Mouse (Mus musculus): Measurements from ENCODE around the gene Gm49384. TPM values are rescaled to one million over a fixed set of nuclear protein-coding genes. Genes with fewer than 3 reads are reported as not detected.

Gene Gm49384
- polyA plus RNA-seq (2016; fragmentation: Nextera tagmentation; extraction: Ambion mirVana): 23.9 and 25.6 TPM in 2 replicates

DNA sequence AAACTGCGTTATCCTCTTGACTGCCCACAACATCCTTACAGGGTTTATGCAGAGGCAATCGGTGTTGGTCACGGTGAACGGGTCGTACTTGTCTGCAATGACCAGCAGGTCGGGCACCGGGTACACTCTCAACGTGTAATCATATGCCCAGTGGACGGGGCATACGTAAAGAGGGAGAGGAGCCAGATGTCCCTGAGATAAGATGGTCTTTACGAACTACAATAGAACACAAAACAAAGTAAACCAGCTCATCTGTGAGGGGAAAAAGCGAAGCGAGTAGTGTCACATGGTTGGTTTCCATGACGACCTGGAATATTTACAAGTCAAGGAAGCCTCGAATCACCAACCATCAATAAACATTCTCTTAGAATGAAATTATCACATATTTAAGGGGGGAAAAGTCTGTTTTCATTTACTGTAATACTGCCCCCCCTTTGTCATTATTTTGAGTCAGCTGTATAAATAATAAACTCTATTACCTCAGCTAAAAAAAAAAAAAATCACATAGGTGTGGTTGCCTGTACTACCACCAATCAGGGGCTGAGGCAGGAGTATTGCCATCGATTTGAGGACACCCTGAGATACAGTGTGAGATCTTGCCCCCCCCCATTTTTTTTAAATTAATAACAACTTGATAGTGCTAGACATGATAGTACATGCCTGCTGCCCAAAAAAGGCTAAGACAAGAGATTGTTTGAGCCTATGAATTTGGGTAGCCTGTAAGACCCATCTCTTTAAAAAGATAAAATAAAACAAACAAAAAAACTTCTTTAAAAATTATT lies at the start of gene Gm49384:
Gm49384 (minus strand) TSS at position 216 of the 782 bp plus-strand sequence.
- H3K27ac ChIP-seq (replicated peaks): no peak within 1 kb of the TSS
- 0 out of 2 replicates have a peak, but pooled peaks have one; percentile 27 for ATAC-seq (ENCODE audit: low FRiP score, low read depth)
- H3K27me3 ChIP-seq: no peaks in the 10 kb centered on the region
- H3K9ac ChIP-seq (replicated peaks): no peak within 1 kb of the TSS
- no peak within 1 kb of the TSS for H3K4me2 ChIP-seq (replicated peaks)
- H3K4me1 ChIP-seq: peaks cover under 1% of the 10 kb centered on the region
- no peak within 1 kb of the TSS for H3K4me3 ChIP-seq
- no peaks in the 10 kb centered on the region for H3K9me3 ChIP-seq
- 71% methylated on average over 16 of the region's 16 CpGs for WGBS
- H3K36me3 ChIP-seq: peaks cover 29% of the 10 kb centered on the region

DNA sequence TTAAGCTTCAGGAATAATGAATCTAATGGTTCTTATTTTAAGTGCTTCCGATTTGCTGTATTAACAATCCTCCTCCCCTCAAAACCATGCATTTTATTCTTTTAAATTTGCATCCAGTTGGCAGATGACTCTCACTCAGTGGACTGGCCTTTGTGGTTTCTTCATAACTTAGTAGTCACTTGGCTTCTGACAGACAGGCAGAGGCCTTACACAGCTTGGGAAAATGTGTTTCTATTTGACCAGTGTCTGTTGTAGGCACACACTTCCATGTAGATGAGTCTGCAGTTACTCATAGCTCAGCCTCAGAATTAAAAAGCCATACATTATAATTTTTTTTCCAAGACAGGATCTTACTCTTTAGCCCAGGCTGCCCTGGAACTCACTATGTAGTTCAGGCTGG lies 49.7 kb upstream of the Gm49384 start:
- WGBS: 93% methylated on average over 1 of the region's 1 CpGs
- Histone ChIP-seq H3K4me2 (replicated peaks) (no peak overlapping the region), H3K4me1 (no peaks in the 10 kb centered on the region), H3K27me3 (no peaks in the 10 kb centered on the region), H3K36me3 (no peaks in the 10 kb centered on the region), H3K4me3 (no peak overlapping the region), H3K9me3 (no peaks in the 10 kb centered on the region), H3K9ac (replicated peaks) (no peak overlapping the region), H3K27ac (replicated peaks) (no peak overlapping the region)
- no peak for ATAC-seq (ENCODE audit: low FRiP score, low read depth)

DNA sequence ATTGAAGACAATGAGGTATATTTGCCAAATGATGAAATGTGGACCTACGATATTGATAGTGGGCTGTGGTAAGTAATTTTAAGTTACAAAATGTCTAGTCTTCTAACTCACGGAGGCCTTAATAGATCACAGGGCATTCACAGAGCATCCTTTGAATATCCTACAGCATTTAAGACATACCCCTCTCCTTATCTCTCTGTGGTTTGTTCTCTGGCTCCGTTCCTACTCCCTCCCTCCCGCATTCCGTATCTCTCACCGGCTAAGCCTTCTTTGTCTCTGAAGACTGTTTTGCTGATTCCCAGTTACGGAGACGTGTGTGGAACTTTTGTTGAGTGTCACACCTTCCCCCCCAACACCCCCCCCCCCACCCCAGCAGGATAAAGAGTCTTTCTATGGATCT lies 46.7 kb upstream of the Gm49384 start:
- H3K27ac ChIP-seq (replicated peaks): no peak overlapping the region
- no peak for ATAC-seq (ENCODE audit: low FRiP score, low read depth)
- H3K9ac ChIP-seq (replicated peaks): no peak overlapping the region
- H3K36me3 ChIP-seq: no peaks in the 10 kb centered on the region
- no peaks in the 10 kb centered on the region for H3K27me3 ChIP-seq
- 84% methylated on average over 8 of the region's 8 CpGs for WGBS
- H3K4me1 ChIP-seq: no peaks in the 10 kb centered on the region
- H3K9me3 ChIP-seq: no peaks in the 10 kb centered on the region
- no peak overlapping the region for H3K4me2 ChIP-seq (replicated peaks)
- no peak overlapping the region for H3K4me3 ChIP-seq

DNA sequence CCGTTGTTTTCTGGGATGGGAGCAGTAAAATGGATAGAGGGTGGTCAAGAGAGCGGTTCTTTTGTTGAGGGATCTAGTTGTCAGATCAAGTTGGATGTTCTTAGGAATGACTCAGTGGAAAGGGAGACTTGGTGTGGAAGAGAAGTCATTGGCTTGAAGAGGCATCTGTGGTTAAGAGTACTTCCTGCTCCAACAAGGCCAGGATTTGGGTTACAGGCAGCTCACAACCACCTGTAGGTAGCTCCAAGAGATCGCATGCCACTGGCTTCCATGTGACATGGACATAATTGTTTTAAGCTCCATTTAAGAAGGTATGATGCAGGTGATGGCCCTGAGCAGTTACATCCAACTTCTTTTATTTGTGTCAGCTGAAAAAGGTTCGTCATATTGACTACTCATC lies 45.7 kb upstream of the Gm49384 start:
- H3K27ac ChIP-seq (replicated peaks): no peak overlapping the region
- H3K9me3 ChIP-seq: no peaks in the 10 kb centered on the region
- no peaks in the 10 kb centered on the region for H3K36me3 ChIP-seq
- no peaks in the 10 kb centered on the region for H3K27me3 ChIP-seq
- no peak for ATAC-seq (ENCODE audit: low FRiP score, low read depth)
- H3K4me2 ChIP-seq (replicated peaks): no peak overlapping the region
- no peak overlapping the region for H3K9ac ChIP-seq (replicated peaks)
- no peak overlapping the region for H3K4me3 ChIP-seq
- H3K4me1 ChIP-seq: no peaks in the 10 kb centered on the region
- 86% methylated on average over 4 of the region's 4 CpGs for WGBS

DNA sequence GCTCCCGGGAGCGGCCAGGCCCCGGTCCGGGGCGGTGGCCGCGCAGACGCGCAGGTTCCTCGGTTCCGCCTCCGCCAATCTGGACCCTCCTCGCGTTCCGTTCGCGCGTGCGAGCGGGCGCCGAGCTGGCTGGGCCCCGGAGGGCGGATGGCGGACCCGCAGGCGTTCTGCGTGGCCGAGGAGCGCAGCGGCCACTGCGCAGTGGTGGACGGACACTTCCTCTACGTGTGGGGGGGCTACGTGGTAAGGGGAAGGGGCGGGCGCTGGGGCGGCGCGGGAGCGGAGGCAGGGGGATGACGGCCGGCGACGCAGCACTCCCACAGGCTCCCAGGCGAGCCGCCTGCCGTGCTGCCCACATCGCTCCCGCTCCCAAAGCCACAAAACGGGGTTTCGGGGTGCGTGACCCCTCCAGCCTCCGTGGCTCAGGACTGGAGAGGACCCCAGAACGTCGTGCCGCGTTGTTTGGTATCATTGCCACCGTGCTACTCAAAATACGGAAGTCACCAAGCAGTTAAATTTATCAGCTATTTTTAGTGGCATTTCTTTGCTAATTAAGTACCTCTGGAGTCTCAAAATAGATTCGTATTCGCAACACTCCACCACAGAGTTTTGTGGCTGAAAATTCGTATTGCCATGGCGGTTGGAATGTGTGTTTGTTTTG lies 37.8 kb upstream of the Gm49384 start:
- peak overlapping the region; percentile 85 for H3K9ac ChIP-seq (replicated peaks)
- peak overlapping the region; percentile 62 for H3K4me2 ChIP-seq (replicated peaks)
- H3K9me3 ChIP-seq: no peaks in the 10 kb centered on the region
- H3K4me1 ChIP-seq: no peaks in the 10 kb centered on the region
- peak overlapping the region; percentile 78 for H3K27ac ChIP-seq (replicated peaks)
- H3K4me3 ChIP-seq: peak overlapping the region; percentile 73
- no peaks in the 10 kb centered on the region for H3K36me3 ChIP-seq
- no peaks in the 10 kb centered on the region for H3K27me3 ChIP-seq
- under 1% methylated on average over 61 of the region's 64 CpGs for WGBS
- peak; percentile 97 for ATAC-seq (ENCODE audit: low FRiP score, low read depth)

DNA sequence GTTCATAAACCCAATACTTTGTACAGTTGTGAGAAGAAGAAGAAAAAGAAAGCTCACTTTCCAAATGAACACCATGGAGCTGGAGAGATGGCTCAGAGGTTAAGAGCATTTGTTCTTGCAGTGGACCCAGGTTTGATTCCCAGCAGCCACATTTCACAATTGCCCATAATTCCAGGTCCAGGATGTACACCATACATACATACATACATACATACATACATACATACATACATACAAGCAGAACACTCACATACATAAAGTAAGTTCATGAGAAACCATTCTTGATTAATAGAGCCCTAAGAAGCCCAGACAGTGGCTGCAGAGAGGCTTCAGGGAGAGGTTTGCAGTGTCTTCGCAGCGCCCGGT lies 37.3 kb upstream of the Gm49384 start:
- Histone ChIP-seq H3K9ac (replicated peaks) (peak overlapping the region; percentile 85), H3K27ac (replicated peaks) (peak overlapping the region; percentile 78), H3K9me3 (no peaks in the 10 kb centered on the region), H3K4me3 (peak overlapping the region; percentile 73), H3K27me3 (no peaks in the 10 kb centered on the region), H3K4me2 (replicated peaks) (peak overlapping the region; percentile 62), H3K4me1 (no peaks in the 10 kb centered on the region), H3K36me3 (no peaks in the 10 kb centered on the region)
- ATAC-seq (ENCODE audit: low FRiP score, low read depth): no peak
- WGBS: 0% methylated on average over 3 of the region's 3 CpGs

DNA sequence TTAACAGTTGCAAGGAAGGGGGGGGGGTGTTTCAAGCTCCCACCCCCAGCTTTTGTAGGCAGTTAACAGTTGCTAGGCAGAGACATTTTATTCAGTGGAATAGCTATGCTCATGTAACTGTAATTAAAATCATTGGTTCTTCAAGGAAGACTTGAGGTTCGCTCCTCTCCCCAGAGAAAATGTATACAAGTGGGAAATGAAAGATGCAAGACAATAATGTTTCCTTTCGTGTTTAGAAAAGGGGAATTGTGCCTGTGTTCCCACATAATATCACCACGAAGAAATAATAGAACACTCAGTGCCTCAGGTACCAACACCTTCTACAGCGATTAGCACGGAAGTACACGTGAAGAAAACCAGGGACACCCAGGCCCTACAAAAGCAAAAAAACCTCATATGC lies 36.8 kb upstream of the Gm49384 start, which contains the start of gene Klhdc1:
Klhdc1 (plus strand) TSS at position 301 of the 400 bp plus-strand sequence.
- Histone ChIP-seq H3K27ac (replicated peaks) (peak within 1 kb of the TSS; percentile 78), H3K9ac (replicated peaks) (peak within 1 kb of the TSS; percentile 85), H3K36me3 (no peaks in the 10 kb centered on the region), H3K9me3 (no peaks in the 10 kb centered on the region), H3K27me3 (no peaks in the 10 kb centered on the region), H3K4me1 (no peaks in the 10 kb centered on the region), H3K4me3 (peak within 1 kb of the TSS; percentile 73), H3K4me2 (replicated peaks) (peak within 1 kb of the TSS; percentile 62)
- WGBS: 74% methylated on average over 6 of the region's 6 CpGs
- ATAC-seq (ENCODE audit: low FRiP score, low read depth): no peak

DNA sequence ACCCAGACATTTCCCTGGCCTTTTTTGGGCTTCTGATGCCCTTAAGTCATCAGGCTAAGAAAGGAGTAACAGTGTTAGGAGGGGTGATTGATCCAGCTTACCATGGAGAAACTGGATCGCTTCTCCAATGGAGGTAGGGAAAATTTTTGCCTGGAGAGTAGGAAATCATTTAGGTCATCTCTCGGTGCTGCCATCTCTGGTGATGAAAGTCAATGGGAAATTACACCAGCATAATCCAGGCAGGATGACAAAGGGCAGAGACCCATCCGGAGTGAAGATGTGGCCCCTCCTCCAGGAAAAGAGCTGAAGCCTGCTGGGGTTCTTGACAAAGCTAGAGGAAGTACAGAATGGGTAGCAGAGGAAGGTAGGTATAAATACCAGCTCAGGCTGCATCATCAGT lies 34.2 kb upstream of the Gm49384 start:
- Histone ChIP-seq H3K27ac (replicated peaks) (no peak overlapping the region), H3K4me1 (no peaks in the 10 kb centered on the region), H3K4me2 (replicated peaks) (no peak overlapping the region), H3K27me3 (no peaks in the 10 kb centered on the region), H3K9ac (replicated peaks) (no peak overlapping the region), H3K4me3 (no peak overlapping the region), H3K36me3 (no peaks in the 10 kb centered on the region), H3K9me3 (no peaks in the 10 kb centered on the region)
- 40% methylated on average over 3 of the region's 3 CpGs for WGBS
- ATAC-seq (ENCODE audit: low FRiP score, low read depth): no peak

DNA sequence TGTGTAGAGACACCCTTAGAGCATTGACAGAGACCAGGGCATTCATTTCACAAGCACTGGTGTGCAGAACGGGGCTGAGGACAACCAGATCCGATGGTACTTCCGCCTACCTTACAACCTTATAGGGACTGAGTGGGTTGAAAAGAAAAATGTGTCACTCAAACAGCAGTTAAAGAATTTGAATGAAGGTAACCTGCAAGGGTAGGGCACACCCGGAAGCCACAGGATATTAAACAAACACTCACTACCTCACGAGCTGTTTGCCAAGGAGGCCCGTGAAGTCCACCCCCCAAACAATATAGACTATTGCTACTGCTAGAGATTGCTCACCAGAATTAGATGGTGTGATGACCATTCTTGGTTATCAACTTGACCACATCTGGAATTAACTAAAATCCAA lies 31.7 kb upstream of the Gm49384 start:
- WGBS: 94% methylated on average over 6 of the region's 6 CpGs
- Histone ChIP-seq H3K4me3 (no peak overlapping the region), H3K4me2 (replicated peaks) (no peak overlapping the region), H3K9ac (replicated peaks) (no peak overlapping the region), H3K36me3 (no peaks in the 10 kb centered on the region), H3K27me3 (no peaks in the 10 kb centered on the region), H3K27ac (replicated peaks) (no peak overlapping the region), H3K9me3 (no peaks in the 10 kb centered on the region), H3K4me1 (no peaks in the 10 kb centered on the region)
- no peak for ATAC-seq (ENCODE audit: low FRiP score, low read depth)

DNA sequence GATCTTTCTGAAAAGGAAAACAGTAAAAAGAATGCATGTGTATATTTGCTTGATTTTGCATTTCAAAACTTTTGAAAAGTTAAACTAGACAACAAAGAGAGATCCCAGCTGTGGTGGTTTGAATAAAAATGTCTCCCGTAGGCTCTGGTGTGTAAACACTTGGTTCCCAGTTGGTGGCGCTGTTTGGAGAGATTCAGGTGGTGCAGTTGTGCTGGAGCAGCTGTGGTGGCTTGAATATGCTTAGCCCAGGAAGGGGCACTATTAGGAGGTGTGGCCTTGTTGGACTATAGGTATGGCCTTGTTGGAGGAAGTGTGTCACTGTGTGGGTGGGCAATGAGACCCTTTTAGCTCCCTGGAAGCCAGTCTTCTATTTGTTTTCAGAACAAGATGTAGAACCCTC lies 25.2 kb upstream of the Gm49384 start:
- Histone ChIP-seq H3K27me3 (no peaks in the 10 kb centered on the region), H3K9ac (replicated peaks) (no peak overlapping the region), H3K4me2 (replicated peaks) (no peak overlapping the region), H3K36me3 (no peaks in the 10 kb centered on the region), H3K9me3 (no peaks in the 10 kb centered on the region), H3K4me1 (peaks cover 10% of the 10 kb centered on the region; the same call in 1 of the 2 replicates), H3K4me3 (no peak overlapping the region), H3K27ac (replicated peaks) (no peak overlapping the region)
- WGBS: 65% methylated on average over 2 of the region's 2 CpGs
- ATAC-seq (ENCODE audit: low FRiP score, low read depth): no peak

DNA sequence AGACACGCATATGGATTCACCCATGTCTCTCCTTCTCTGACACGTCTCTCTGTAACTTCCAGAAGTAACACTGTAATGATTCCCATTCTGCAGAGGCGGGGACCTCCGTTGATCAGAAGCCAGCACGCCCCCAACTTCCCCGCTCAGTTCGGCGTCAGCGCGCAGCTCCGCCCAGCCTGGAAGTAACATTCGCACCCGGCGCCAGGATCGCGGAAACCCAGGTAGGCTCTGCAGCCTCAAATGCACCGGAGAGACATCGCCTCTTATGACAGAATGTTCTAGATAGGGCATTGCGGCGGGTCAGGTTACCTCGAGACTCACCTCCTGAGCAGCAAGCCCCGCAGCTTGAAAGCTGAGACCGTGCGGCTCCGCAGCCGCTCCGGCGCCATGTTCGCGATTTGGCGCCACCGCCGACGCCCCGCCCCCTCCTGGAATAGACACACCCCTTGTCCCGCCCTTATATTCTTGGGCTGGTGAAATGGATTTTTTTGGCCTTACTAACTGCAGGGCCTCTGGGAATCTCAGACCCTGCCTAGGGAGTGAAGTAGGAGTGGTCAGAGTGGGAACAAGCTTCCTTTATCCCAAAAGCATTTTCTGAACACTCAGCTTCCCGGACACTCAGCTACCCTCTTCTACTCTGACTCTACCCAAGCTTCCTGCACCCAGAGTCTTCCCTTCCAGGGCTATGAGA lies 23.9 kb upstream of the Gm49384 start, which contains the start of gene Pole2:
Pole2 (minus strand) TSS at position 420 of the 691 bp plus-strand sequence.
- under 1% methylated on average over 37 of the region's 37 CpGs for WGBS
- Histone ChIP-seq H3K36me3 (no peaks in the 10 kb centered on the region), H3K27me3 (no peaks in the 10 kb centered on the region), H3K9me3 (no peaks in the 10 kb centered on the region), H3K4me1 (peaks cover 10% of the 10 kb centered on the region; the same call in 1 of the 2 replicates), H3K9ac (replicated peaks) (peak within 1 kb of the TSS; percentile 60), H3K27ac (replicated peaks) (0 out of 2 replicates have a peak within 1 kb of the TSS, but pooled peaks have one; percentile 39), H3K4me2 (replicated peaks) (peak within 1 kb of the TSS; percentile 58), H3K4me3 (peak within 1 kb of the TSS; percentile 70)
- ATAC-seq (ENCODE audit: low FRiP score, low read depth): peak; percentile 94

Data from midbrain, embryonic 12.5 days (tissue).